Mouse (Mus musculus): Measurements from ENCODE around the gene Gm10188. TPM values are rescaled to one million over a fixed set of nuclear protein-coding genes. Genes with fewer than 3 reads are reported as not detected.

The Gm10188 gene
- polyA plus RNA-seq, 1 experiment: not detected

DNA sequence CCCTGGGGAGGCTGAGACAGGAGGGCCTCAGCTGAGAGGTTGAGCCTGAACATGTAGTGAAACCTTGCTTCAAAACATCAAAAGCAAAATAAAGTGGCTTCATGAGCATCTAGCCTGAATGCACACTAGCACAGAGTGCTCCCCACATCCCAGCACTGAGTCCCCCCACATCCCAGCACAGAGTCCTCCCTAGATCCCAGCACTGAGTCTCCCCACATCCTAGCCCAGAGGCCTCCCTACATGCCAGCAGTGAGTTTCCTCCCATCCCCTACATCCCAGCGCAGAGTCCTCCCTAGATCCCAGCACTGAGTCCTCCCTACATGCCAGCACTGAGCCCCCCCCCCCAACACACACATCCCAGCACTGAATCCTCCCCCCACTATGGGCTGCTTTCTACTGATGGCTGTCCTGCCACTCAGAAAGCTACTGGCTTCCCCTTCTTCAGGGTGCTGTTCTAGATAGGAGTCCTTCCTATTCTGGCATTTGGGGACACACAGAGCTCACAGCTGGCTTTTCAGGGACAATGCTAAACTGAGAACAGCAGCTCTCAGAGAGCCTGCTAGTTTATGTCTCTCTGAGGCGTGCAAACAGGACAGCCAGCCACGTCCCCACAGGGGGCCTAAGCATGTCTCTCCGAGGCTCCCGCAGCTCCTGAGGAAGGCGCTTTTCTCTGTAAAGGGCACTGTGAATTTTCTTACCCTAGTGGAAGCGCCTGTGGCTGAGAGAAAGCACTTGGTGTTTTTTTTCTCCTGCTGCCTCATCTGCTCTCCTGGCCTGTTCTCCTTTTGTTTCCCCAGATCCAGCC lies 2.1 kb upstream of the Gm10188 start:
- WGBS: 67% methylated on average over 7 of the region's 7 CpGs

GRCm38 (mm10) chr1:132226297-132227080 lies 3.1 kb downstream of the Gm10188 start:
- no peak for DNase-seq (ENCODE audit: low read depth, low spot score)
- 60% methylated on average over 13 of the region's 13 CpGs for WGBS

More for the DNA sequence above, 2.1 kb upstream of the Gm10188 start:
- no peak for DNase-seq (ENCODE audit: low read depth, low spot score)

DNA sequence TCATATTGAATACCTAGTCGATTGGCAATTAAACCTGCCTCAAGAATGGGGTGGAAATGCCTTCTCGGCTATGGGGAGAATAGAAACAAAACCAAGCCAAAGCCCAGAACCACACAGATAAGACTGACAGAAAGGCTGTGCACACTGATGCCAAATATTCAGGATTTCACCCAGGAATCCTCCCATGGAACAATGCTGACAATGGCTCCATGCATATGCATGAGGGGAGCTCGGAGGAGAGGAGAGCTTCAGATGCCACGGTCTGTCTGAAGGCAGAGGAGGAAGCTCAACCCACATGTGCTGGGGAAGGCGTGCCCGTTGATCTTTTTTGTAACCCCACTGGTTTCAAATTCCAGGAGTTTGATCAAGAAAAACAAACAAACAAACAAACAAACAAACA lies 7.4 kb downstream of the Gm10188 start:
- WGBS: 29% methylated on average over 6 of the region's 6 CpGs

GRCm38 (mm10) chr1:132221627-132222026 lies 7.9 kb downstream of the Gm10188 start:
- WGBS: 37% methylated on average over 2 of the region's 2 CpGs
- DNase-seq (ENCODE audit: low read depth, low spot score): no peak

More for the DNA sequence above, 7.4 kb downstream of the Gm10188 start:
- no peak for DNase-seq (ENCODE audit: low read depth, low spot score)

GRCm38 (mm10) chr1:132216276-132216675 lies 13.3 kb downstream of the Gm10188 start:
- 62% methylated on average over 3 of the region's 3 CpGs for WGBS
- DNase-seq (ENCODE audit: low read depth, low spot score): no peak

- WGBS: 53% methylated on average over 6 of the region's 6 CpGs
- DNase-seq (ENCODE audit: low read depth, low spot score): no peak
Observed at GRCm38 (mm10) chr1:132213076-132213475, 16.5 kb downstream of the Gm10188 start.

- 6% methylated on average over 20 of the region's 20 CpGs for WGBS
Observed at GRCm38 (mm10) chr1:132212218-132212617, 17.3 kb downstream of the Gm10188 start.

DNA sequence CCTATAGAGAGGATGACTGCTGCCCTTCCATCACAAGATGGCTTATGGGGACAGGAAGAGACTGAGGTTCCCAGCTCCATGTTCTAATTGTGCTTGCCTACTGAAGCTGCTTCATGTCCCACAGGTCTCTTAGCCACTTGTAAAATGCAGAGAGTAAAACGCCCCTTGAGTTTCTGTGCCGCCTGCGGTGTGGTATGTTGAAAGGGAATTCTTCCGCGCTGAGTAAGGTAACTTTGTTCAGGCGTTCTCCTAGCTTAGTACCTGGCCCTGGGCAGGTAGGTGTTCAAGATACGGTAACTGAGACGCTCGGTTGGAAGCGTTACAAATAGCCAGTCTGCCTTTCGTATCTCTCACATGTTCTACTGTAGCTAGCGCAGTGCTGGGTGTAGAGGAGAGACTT lies 17.9 kb downstream of the Gm10188 start:
- no peak for DNase-seq (ENCODE audit: low read depth, low spot score)
- WGBS: 35% methylated on average over 12 of the region's 12 CpGs

More at GRCm38 (mm10) chr1:132212218-132212617, 17.3 kb downstream of the Gm10188 start:
- no peak for DNase-seq (ENCODE audit: low read depth, low spot score)

DNA sequence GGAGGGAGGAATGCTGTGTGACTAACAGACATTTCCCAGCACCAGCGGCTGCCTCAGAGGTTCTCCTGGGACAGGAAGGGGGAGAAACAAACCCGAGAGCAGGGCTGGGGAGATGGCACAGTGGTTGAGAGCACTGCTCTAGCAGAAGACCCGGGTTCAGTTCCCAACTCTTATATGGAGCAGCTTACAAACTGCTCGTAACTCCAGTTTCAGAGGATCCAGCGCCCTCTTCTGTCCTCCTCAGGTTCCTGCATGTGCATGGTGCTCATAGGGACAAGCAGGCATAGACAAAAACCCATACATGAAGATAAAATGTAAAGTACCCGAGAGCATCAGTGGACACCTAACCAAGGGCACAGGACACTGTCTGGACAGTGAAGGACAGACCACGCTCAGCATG lies 18.6 kb downstream of the Gm10188 start:
- no peak for DNase-seq (ENCODE audit: low read depth, low spot score)
- WGBS: 20% methylated on average over 7 of the region's 7 CpGs

- no peak for DNase-seq (ENCODE audit: low read depth, low spot score)
- 36% methylated on average over 10 of the region's 10 CpGs for WGBS
Observed at GRCm38 (mm10) chr1:132209400-132209799, 20.2 kb downstream of the Gm10188 start.

DNA sequence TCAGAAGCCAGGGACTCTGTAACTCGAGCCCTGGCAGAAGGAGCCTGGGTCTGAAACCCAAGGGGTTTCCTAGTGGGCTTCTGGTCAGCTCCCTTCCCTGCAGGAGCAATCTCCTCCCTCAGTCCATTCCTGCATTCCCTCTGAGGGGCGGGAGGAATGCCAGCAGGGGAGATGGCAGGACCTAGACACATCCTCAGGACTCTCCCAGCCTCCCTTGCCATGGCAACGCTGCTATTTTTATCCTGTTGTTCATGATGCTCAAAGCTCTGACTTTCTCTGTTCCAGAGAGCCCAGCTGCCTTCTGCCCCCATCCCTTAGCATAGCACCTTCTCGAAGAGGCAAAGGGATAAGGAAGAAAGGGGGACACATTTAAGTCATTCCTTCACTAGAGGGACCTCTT lies 21.4 kb downstream of the Gm10188 start:
- 40% methylated on average over 4 of the region's 4 CpGs for WGBS
- no peak for DNase-seq (ENCODE audit: low read depth, low spot score)

- no peak for DNase-seq (ENCODE audit: low read depth, low spot score)
- WGBS: 79% methylated on average over 3 of the region's 3 CpGs
Observed at GRCm38 (mm10) chr1:132206828-132207227, 22.7 kb downstream of the Gm10188 start.

DNA sequence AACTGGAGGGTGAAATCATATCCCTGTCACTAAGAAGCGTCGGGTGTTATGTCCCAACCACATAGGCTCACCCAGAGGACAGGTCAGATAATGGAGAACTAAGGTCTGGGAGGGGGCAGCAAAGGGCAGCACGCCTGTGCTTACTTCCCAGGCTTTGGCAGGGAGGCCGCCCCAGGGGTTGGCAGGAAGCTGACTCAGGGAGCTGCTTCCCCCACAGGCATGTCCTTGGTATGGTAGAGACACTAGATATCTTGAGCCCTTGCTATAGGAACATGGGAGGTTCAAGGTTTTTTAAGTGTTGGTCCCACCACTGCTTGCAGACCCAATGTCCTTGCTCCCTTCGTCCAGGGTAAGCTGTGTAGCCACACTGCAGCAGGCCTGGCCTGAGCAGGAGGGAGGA lies 23.6 kb downstream of the Gm10188 start:
- WGBS: 72% methylated on average over 5 of the region's 5 CpGs
- DNase-seq (ENCODE audit: low read depth, low spot score): no peak

- 93% methylated on average over 5 of the region's 5 CpGs for WGBS
- no peak for DNase-seq (ENCODE audit: low read depth, low spot score)
Observed at GRCm38 (mm10) chr1:132202771-132203170, 26.8 kb downstream of the Gm10188 start.

- DNase-seq (ENCODE audit: low read depth, low spot score): no peak
- 57% methylated on average over 2 of the region's 2 CpGs for WGBS
Observed at GRCm38 (mm10) chr1:132201936-132202335, 27.6 kb downstream of the Gm10188 start.

DNA sequence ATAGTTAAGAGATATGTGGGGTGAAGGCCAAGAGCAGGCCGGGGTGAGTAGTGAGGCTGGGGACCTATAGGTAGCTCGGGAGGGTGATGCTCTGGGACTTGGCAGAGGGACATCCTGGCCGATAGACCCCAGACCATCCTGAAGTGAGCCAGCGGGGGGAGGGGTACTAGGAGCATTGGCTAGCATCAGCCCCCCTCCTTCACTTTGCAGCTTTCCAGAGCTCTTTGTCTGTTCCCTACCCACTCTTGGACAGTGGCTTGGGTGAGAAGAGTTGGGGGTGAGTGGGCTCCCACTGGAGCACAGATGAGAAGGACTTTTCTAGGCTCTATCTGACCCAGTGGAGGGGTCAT lies 28.1 kb downstream of the Gm10188 start:
- DNase-seq (ENCODE audit: low read depth, low spot score): no peak
- WGBS: 60% methylated on average over 4 of the region's 4 CpGs

DNA sequence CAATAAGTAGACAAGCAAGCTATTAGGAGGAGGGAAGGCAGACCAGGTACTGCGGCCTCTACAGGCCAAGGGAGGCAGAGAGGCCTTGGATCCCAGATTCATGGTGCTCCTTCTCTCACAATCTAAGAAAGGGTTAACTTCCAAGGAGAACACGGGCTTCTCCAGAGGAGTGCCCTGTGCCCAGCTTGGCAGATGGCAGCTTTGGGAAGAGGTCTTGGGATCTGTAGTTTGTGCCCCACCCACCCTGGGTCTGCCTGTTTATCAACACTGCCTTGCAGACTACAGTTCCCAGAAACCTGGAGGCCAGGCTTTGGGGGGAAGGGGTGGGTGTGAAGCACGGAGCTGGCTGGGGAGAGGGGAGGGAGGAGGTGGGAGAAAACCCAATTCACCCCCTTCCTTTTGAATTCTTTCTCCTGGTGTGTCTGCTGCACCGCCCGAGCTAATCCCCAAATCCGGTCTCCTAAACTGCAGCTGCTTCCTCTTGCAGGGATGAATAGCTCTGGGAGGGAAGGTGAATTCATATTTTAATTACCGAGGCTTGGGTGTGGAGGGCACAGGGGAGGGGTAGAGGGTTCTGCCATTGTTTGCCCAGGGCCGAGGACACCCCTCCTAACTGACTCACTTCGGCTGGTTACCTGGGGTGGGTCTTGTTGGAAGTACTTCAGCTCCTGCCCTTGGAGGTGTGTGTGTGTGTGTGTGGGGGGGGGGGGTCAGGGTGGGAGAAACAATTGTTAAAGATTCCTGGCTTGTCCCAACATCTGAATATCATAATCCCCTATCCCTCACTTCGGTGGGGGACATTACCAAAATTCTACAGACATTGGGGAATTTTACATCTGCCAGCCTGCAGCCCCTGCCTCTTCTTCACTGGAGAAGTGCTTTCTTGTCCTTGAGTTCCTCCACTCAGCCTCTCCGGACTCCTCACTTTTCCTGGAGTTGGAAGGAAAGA lies 28.7 kb downstream of the Gm10188 start:
- 18% methylated on average over 11 of the region's 11 CpGs for WGBS
- no peak for DNase-seq (ENCODE audit: low read depth, low spot score)

- DNase-seq (ENCODE audit: low read depth, low spot score): no peak
Observed at GRCm38 (mm10) chr1:132199934-132200333, 29.6 kb downstream of the Gm10188 start.

GRCm38 (mm10) chr1:132199244-132199643 lies 30.3 kb downstream of the Gm10188 start:
- DNase-seq (ENCODE audit: low read depth, low spot score): no peak
- 83% methylated on average over 6 of the region's 6 CpGs for WGBS

More at GRCm38 (mm10) chr1:132199934-132200333, 29.6 kb downstream of the Gm10188 start:
- 28% methylated on average over 12 of the region's 12 CpGs for WGBS
